Mouse (Mus musculus) forebrain, embryonic 13.5 days (tissue): ENCODE results near the gene AI413582. TPM values are rescaled to one million over a fixed set of nuclear protein-coding genes. Genes with fewer than 3 reads are reported as not detected.
A peak's percentile ranks its signal among the peaks of the same experiment; 100 is the strongest.

ENCODE experiments used
- ATAC-seq: fragments of 200-750 bp; cut with Nextera tagmentation; 2 replicates; pipeline ENCODE4 v1.8.0; 2017
- H3K27ac ChIP-seq: fragments of 300-500 bp; sonication (generic); 2 replicates; pipeline ENCODE4 v1.5.1; 2015; ENCODE audit warnings: inconsistent platforms, mild to moderate bottlenecking, moderate library complexity
- H3K27me3 ChIP-seq: fragments of 300-500 bp; sonication (generic); 2 replicates; pipeline ENCODE4 v1.6.1; 2015; ENCODE audit warnings: mild to moderate bottlenecking, inconsistent platforms
- H3K36me3 ChIP-seq: fragments of 300-500 bp; sonication (generic); 2 replicates; pipeline ENCODE4 v1.6.1; 2015; ENCODE audit warnings: mild to moderate bottlenecking, inconsistent platforms; ENCODE audit not compliant: poor library complexity, severe bottlenecking
- H3K4me1 ChIP-seq: fragments of 300-500 bp; sonication (generic); 2 replicates; pipeline ENCODE4 v1.6.1; 2015; ENCODE audit warnings: inconsistent platforms
- H3K4me2 ChIP-seq: fragments of 300-500 bp; sonication (generic); 2 replicates; pipeline ENCODE4 v1.6.1; 2015; ENCODE audit warnings: inconsistent platforms, mild to moderate bottlenecking, moderate library complexity
- H3K4me3 ChIP-seq: fragments of 300-500 bp; sonication (generic); 2 replicates; pipeline ENCODE4 v1.5.1; 2015; ENCODE audit warnings: mild to moderate bottlenecking, inconsistent platforms
- H3K9ac ChIP-seq: fragments of 300-500 bp; sonication (generic); 2 replicates; pipeline ENCODE4 v1.6.1; 2015; ENCODE audit warnings: mild to moderate bottlenecking, inconsistent platforms
- H3K9me3 ChIP-seq: fragments of 300-500 bp; sonication (generic); replicated peaks from 2 replicates; pipeline ENCODE4 v1.6.1; 2016; ENCODE audit warnings: inconsistent platforms
- WGBS: fragments of 180-500 bp; shearing (Covaris S2); methylation state at CpG from one replicate; pipeline ENCODE4 v1.1.7; 2015; 5-methylcytosine and 5-hydroxymethylcytosine counted together
- polyA plus RNA-seq: library from polyadenylated mRNA; unstranded; fragments of >200 nt; fragmentation: Nextera tagmentation; extraction: Ambion mirVana; gene quantifications from 2 replicates; pipeline ENCODE4 v1.2.1, GENCODE M21; 2015

AI413582 gene
- polyA plus RNA-seq, result 22.2 and 25.2 TPM in 2 replicates

DNA sequence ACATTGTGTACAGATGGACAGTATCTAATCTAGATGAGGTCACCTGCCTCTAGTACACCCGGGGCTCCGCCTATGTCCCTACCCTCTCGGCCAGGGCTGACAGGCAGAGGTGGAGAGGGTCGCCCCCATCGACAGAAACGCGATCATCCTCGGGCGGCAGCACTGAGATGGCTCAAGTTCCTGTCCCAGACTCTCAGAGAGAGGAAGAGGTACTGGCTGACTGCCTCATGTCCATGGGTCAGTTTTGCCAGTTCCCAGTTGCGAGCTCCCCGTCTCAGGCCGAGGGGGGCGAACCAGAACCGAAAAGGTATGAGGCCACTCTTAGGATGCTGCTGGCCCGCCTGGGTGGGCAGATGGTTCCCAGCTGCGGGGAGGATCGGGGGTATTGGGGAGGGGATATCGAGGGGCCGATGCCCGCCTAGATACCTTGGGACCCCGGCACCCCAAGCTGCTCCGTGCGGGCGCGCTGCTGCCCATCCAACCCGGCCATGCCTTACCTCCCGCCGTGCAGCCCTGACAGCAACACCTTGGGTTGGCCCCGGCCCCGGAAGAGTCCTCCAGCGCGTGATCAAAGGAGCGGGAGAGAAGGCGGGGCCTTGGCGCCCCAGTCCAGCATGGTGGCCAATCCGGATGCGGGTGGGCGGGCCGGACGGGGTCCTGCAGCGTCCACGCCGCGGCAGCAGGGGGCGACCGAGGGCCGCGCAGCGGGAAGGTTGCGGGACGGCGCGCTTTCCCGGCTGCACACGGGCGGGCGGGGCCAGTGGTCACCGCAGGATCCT, at the start of gene AI413582:
AI413582 (minus strand) TSS at position 594 of the 779 bp plus-strand sequence.
- H3K4me1 ChIP-seq, result peaks cover 22% of the 10 kb centered on the region
- H3K4me2 ChIP-seq, result peak within 1 kb of the TSS; percentile 88
- peak within 1 kb of the TSS; percentile 78 for H3K9ac ChIP-seq
- peaks cover 17% of the 10 kb centered on the region for H3K36me3 ChIP-seq
- no peaks in the 10 kb centered on the region for H3K27me3 ChIP-seq
- H3K27ac ChIP-seq, result peak within 1 kb of the TSS; percentile 32; the same call in 1 of the 2 replicates
- peak; percentile 93 for ATAC-seq
- peak within 1 kb of the TSS; percentile 56 for H3K4me3 ChIP-seq
- H3K9me3 ChIP-seq, result no peaks in the 10 kb centered on the region
- under 1% methylated on average over 58 of the region's 58 CpGs for WGBS

DNA sequence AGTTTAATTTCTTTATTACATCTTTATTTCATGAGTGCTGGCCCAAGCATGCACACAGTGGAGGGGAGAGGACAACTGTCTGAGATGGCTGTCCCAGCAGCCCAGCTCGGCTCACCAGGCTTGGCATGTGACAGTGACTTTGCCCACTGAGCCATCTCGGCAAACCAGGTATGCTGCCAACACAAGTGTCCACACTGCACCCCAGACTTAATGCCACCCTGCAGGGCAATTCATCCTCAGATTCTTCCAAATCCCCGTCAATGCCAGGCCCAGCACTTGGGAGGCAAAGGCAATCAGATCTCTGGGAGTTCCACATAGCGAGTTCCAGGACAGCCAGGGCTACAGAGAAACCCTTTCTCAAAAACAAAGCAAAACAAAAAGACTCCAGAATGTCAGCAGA, 47.5 kb upstream of the AI413582 start:
- H3K9ac ChIP-seq, result 0 out of 2 replicates have a peak overlapping the region, but pooled peaks have one; percentile 1

DNA sequence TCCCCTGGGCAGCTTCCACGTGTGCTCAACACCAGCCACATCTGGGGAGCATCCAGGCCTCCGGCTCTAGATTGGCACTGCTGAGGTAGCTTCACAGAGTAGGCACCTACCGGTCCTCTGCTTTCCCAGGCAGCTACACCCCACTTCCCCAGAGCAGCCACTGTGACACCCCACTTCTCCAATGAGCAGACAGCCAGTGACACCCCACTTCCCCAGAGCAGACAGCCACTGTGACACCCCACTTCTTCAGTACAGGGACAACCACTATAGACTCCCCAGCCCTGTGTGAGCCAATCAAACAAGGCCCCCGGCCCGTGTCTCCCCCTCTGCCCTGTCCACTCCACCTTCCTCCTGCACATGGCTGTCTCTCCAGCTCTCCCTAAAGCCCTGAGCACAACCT, 46.4 kb upstream of the AI413582 start:
- peaks cover 2% of the 10 kb centered on the region; the same call in 1 of the 2 replicates for H3K9me3 ChIP-seq
- H3K4me2 ChIP-seq, result no peak overlapping the region
- H3K4me3 ChIP-seq, result no peak overlapping the region
- no peaks in the 10 kb centered on the region for H3K27me3 ChIP-seq
- H3K4me1 ChIP-seq, result peaks cover 44% of the 10 kb centered on the region
- peaks cover 25% of the 10 kb centered on the region for H3K36me3 ChIP-seq
- H3K27ac ChIP-seq, result no peak overlapping the region
- ATAC-seq, result no peak
- 80% methylated on average over 5 of the region's 5 CpGs for WGBS
- no peak overlapping the region for H3K9ac ChIP-seq

More for the DNA sequence above, 47.5 kb upstream of the AI413582 start:
- peaks cover 12% of the 10 kb centered on the region for H3K9me3 ChIP-seq
- H3K4me1 ChIP-seq, result peaks cover 44% of the 10 kb centered on the region
- no peak overlapping the region for H3K27ac ChIP-seq
- H3K27me3 ChIP-seq, result no peaks in the 10 kb centered on the region
- no peak overlapping the region for H3K4me2 ChIP-seq
- ATAC-seq, result no peak
- H3K36me3 ChIP-seq, result peaks cover 32% of the 10 kb centered on the region
- WGBS, result 66% methylated on average over 4 of the region's 4 CpGs
- H3K4me3 ChIP-seq, result no peak overlapping the region

DNA sequence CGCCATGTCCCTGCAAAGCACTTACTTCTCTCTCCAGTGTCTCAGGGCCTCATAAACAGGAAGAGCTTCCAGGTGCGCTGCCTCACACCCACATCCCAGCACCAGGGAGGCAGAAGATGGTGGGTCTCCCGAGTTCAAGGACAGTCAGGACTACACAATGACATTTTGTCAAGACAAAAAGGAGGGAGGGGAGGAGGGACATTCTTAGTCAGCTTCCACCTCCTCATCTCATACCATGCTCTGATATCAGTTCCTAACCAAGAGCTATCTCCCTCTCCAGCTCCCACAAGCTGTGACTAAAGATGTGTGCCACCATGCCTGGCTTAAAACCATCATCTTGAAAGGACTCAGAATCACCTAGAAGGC, 45.9 kb upstream of the AI413582 start:
- no peak overlapping the region for H3K4me2 ChIP-seq
- ATAC-seq, result no peak
- peaks cover 44% of the 10 kb centered on the region for H3K4me1 ChIP-seq
- H3K36me3 ChIP-seq, result peaks cover 20% of the 10 kb centered on the region
- H3K4me3 ChIP-seq, result no peak overlapping the region
- H3K9me3 ChIP-seq, result no peaks in the 10 kb centered on the region
- 75% methylated on average over 3 of the region's 3 CpGs for WGBS
- no peak overlapping the region for H3K27ac ChIP-seq
- H3K9ac ChIP-seq, result no peak overlapping the region
- H3K27me3 ChIP-seq, result no peaks in the 10 kb centered on the region

DNA sequence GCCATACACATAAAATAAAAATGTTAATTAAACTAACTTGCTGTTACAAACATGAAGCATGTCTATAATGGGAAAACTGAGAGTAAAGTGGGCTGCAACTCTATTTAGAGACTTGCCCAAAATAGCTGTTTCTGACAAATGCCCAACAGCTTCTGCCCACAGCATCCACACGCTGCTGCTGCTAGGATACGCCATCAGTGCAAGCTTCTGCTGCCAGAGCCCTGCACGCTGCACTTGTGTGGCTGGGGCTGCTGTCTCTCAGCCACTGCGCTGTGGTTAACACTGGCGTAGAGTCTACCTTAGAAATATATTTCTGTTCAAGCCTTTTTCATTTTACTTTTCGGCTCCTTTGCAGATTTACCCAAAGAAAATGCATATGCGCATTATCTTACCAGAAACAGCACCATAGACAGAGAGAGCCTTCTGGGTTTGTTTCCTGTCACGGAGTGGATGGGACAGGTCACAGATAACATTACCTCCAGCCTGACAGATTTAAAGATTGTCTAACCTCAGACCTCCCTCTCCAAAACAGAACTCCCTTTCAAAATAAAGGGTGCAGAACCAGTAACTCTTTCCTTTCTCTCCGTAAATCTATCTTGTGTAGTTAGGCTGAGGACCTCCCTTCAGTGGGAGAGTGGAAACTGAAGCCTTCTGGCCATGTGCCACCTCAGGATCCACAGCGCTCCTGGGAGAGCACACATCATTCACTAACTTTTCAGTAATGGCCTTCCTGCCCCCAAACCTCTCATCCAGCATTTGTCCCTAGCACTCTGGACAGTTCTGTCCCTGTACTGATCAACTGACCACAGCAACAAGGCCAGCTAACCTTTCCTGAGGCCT, 45.3 kb upstream of the AI413582 start:
- Histone ChIP-seq H3K9me3 (no peaks in the 10 kb centered on the region), H3K36me3 (peaks cover 17% of the 10 kb centered on the region), H3K27me3 (no peaks in the 10 kb centered on the region), H3K4me2 (no peak overlapping the region), H3K4me3 (no peak overlapping the region), H3K27ac (no peak overlapping the region), H3K4me1 (peaks cover 47% of the 10 kb centered on the region), H3K9ac (no peak overlapping the region)
- ATAC-seq, result no peak
- 80% methylated on average over 10 of the region's 10 CpGs for WGBS

DNA sequence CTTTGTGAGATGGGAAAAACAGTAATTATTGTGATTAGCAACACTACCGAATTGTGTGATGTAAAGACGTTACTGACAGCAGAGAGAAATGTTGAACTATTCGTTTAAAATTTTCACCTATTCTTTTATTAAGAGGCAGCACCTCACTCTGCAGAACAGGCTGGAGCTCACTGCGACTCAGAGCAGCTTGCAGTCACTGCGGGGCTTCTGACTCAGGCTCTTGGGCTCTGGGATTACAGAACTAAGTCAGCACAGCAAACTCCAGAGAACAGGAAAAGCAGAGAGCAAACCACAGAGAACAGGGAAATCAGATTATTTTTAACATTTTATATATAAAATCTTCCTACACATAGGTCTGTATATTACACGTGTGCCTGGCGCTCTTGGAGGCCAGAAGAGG, 44.0 kb upstream of the AI413582 start:
- 86% methylated on average over 7 of the region's 7 CpGs for WGBS
- peaks cover 44% of the 10 kb centered on the region for H3K4me1 ChIP-seq

DNA sequence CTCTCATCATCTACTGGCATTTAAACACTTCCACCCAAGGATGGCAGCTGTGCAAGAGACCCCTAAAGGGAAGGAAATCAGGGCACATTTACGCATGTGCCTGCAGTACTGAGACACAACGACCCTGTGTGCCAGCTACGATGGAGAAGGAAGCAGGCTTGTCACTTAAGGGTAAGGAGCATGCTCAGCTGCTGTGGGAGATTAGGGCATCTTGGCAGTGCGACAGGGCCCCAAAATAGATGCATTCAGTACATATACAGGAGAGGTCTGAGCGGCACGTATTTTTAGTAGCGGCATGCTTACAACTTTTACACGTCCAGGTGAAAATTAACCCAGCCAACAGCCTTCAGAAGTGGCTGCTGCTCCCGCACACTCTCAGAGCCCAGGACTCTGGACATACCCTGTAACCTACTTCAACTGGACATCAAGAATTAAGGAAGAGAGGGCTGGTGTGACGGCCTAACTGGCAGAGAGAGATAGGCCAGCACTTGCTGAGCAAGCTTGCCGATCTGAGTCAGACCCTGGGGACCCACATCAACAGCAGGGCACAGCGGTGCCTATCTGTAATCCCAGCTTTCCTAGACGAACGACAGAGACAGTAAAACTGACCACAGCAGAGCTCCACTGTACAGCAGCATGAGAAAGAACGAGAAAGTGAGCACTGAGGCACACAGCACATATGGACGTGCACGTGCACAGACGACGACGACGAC, 38.1 kb upstream of the AI413582 start:
- H3K9me3 ChIP-seq, result no peaks in the 10 kb centered on the region
- H3K27ac ChIP-seq, result no peak overlapping the region
- no peaks in the 10 kb centered on the region for H3K27me3 ChIP-seq
- no peak overlapping the region for H3K4me2 ChIP-seq
- peaks cover 41% of the 10 kb centered on the region for H3K4me1 ChIP-seq
- 0 out of 2 replicates have a peak overlapping the region, but pooled peaks have one; percentile 8 for H3K9ac ChIP-seq
- no peak for ATAC-seq
- peaks cover 8% of the 10 kb centered on the region for H3K36me3 ChIP-seq
- WGBS, result 83% methylated on average over 21 of the region's 21 CpGs
- no peak overlapping the region for H3K4me3 ChIP-seq

More for the DNA sequence above, 44.0 kb upstream of the AI413582 start:
- Histone ChIP-seq H3K4me2 (no peak overlapping the region), H3K27ac (no peak overlapping the region), H3K27me3 (no peaks in the 10 kb centered on the region), H3K9ac (no peak overlapping the region), H3K4me3 (no peak overlapping the region), H3K36me3 (peaks cover 16% of the 10 kb centered on the region), H3K9me3 (no peaks in the 10 kb centered on the region)
- ATAC-seq, result no peak

DNA sequence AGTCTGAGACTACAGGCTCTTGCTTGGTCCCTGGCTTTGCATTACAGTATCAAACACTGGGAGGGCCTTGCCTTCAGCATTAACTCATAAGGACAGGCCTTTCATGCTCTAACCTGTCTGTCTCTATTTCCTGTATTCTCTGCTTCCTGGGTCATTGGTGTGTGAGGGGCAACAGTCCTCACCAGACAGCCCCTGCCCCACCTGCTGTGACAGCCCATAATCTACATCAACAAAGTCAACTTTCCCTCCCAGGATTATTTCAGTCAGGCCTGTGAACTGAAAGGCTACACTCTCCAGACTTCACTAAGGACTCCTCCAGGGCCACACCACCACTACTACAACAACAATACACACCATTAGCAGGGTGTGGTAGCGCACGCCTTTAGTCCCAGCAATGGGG, 37.5 kb upstream of the AI413582 start:
- WGBS, result 85% methylated on average over 2 of the region's 2 CpGs
- no peaks in the 10 kb centered on the region for H3K9me3 ChIP-seq
- H3K4me2 ChIP-seq, result no peak overlapping the region
- 0 out of 2 replicates have a peak overlapping the region, but pooled peaks have one; percentile 8 for H3K9ac ChIP-seq
- H3K36me3 ChIP-seq, result peaks cover 3% of the 10 kb centered on the region
- H3K4me1 ChIP-seq, result peaks cover 41% of the 10 kb centered on the region
- H3K27ac ChIP-seq, result no peak overlapping the region
- no peak for ATAC-seq
- no peak overlapping the region for H3K4me3 ChIP-seq
- no peaks in the 10 kb centered on the region for H3K27me3 ChIP-seq

DNA sequence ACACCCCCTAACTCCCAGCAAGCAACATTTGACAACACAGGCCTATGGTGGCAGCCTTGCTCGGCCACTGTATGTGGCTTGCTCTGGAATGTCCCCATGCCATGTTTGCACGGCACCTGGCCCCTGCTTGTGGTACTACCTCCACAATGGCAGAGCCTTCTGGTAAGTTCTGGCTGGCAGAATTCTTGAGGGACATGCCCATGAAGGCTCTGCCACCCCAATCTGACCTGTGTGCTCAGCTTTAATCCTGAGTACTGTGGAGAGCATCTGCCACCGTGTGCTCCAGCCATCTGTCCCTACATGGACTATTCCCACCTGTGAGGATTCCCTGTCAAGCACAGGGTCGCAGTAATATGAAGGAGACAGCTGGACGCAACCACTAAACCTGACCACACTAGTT, 35.3 kb upstream of the AI413582 start:
- Histone ChIP-seq H3K27me3 (no peaks in the 10 kb centered on the region), H3K9me3 (no peaks in the 10 kb centered on the region), H3K36me3 (peaks cover 13% of the 10 kb centered on the region), H3K4me3 (no peak overlapping the region), H3K4me2 (no peak overlapping the region), H3K27ac (peak overlapping the region; percentile 6; the same call in 1 of the 2 replicates), H3K4me1 (peaks cover 46% of the 10 kb centered on the region), H3K9ac (no peak overlapping the region)
- ATAC-seq, result no peak
- 78% methylated on average over 5 of the region's 5 CpGs for WGBS

DNA sequence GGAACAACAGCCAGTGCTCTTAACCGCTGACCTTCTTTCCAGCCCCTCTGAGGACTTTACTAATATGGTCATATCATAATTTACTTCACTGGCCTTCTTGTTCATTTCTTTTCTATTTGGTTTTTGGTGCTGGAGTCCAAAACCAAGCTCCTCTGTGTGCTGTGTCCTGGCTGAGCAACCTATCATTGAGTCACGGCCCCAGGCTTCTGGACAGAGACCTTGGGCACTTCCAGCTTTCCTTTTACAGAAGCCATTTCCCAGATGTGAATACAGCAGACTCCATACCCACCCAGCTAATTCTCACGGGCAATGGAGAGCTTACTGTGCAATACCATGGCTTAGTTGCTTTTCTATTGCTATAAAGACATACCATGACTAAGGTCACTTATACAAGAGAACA, 34.7 kb upstream of the AI413582 start:
- WGBS, result 88% methylated on average over 3 of the region's 3 CpGs
- Histone ChIP-seq H3K36me3 (peaks cover 19% of the 10 kb centered on the region), H3K9ac (no peak overlapping the region), H3K9me3 (no peaks in the 10 kb centered on the region), H3K27ac (no peak overlapping the region), H3K4me2 (no peak overlapping the region), H3K27me3 (no peaks in the 10 kb centered on the region), H3K4me1 (peaks cover 45% of the 10 kb centered on the region), H3K4me3 (no peak overlapping the region)
- ATAC-seq, result no peak

DNA sequence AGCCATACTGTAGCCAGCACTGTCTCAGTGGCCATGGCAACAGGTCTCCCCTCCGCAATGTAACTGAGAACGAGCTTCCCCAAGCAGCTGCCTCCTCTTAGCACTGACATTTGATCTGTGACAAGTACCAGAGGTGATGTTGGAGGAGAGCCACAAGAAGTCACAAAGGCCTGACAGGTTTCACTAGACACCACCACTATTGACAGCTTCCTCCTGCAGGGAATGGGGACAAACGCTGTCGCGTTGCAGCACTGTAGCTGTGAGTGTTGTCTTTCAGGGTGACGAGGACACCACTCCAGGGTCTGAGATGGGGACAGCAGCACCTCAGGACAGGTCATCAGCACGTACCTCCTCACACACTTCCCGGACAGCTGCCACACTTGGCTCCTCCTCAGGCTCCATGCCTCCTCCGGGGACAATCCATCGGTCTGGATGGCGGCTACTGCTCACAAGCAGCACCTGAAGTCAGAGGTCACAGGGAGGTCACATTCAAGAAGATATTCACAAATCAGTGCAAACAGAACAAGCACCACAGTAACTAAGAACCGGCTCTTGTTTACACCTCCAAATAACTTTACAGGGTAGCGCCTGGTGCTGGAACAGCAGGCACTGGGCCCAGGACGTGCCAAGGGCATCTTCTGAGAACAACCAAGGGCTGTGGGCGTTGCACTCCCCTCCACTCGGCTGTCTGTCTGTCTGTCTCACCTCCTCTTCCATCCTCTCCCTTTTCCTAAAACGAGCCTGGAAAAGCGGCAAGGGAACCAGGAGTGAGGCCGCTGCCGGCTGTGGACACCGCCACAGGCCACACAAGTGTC, 31.0 kb upstream of the AI413582 start:
- Histone ChIP-seq H3K4me1 (peaks cover 20% of the 10 kb centered on the region), H3K27ac (no peak overlapping the region), H3K9ac (no peak overlapping the region), H3K27me3 (no peaks in the 10 kb centered on the region), H3K4me2 (no peak overlapping the region), H3K36me3 (peaks cover 48% of the 10 kb centered on the region), H3K4me3 (no peak overlapping the region), H3K9me3 (no peaks in the 10 kb centered on the region)
- 89% methylated on average over 21 of the region's 21 CpGs for WGBS
- no peak for ATAC-seq
